Mouse (Mus musculus): Measurements from ENCODE around the gene Aqp2.

Aqp2 gene

DNA sequence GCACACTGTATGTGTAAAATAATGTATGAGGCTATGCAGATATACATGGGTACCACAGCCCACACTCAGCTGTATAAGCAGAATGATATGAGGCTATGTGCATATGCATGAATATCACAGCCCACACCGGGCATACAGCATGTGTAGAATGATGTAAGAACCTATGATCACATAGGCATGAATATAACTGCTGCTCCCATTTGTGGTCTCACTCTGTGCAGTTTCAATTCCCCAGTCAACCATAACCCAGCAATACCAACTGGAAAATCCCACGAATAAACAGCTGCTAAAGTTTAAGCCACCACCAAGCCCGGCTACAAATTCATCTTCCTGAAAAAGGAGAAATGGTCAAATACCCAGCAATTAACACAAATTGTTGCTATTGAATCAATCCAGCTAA lies 39.7 kb downstream of the Aqp2 start:
- no peak for DNase-seq (ENCODE audit: low read depth)

DNA sequence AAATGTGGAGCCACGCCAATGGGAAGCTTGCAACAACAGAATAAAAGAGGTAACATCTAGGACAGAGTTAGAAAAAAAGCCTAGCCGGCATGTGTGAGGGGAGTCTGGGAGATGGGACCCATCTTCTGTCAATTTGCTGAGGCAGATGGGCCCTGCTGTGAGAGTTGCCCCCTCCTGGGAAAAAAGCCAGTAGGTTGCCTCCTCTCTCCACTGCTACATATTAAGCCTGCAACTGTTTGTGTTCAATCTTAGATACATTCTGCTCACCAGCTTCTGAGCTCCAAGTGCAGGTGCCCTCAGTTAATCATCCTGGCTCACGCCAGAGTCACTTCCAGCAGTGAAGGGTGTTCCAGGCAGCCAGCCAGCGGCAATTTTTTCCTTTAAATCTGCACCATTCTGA lies 41.0 kb downstream of the Aqp2 start:
- DNase-seq (ENCODE audit: low read depth), result no peak

GRCm38 (mm10) chr15:99622063-99622462 lies 43.2 kb downstream of the Aqp2 start:
- no peak for DNase-seq (ENCODE audit: low read depth)

DNA sequence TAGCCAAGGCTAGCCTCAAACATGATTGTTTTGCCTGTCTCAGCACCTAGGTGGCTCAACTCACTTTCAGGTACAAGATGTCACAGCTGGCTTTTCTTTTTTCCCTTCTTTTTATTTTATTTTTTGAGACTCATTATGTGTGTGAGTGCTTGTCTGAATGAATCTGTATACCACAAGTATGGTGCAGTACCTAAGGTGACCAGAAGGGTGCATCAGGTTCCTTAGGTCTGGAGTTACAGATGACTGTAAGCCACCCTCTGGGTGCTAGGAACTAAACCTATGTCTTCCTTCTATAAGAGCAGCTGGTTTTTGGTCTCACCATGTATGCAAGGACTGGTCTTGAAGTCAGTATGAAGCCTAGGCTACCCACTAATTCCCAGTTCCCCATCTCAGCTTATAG lies 52.8 kb downstream of the Aqp2 start:
- DNase-seq (ENCODE audit: low read depth), result peak; percentile 35
